Mouse (Mus musculus) pancreas, adult 10 weeks (tissue): ENCODE data around the gene Mov10l1. TPM values are rescaled to one million over a fixed set of nuclear protein-coding genes. Genes with fewer than 3 reads are reported as not detected.

ENCODE experiments used
- polyA plus RNA-seq: library from polyadenylated mRNA; stranded (reverse); fragments of 350-450 nt; fragmentation: Illumina TruSeq; extraction: RNeasy Lipid Tissue Mini Kit (QIAGEN cat#74804); gene quantifications from one replicate; pipeline ENCODE4 v1.2.3, GENCODE M21; 2015; ENCODE audit warnings: low read depth, low replicate concordance; ENCODE audit not compliant: insufficient read depth

The Mov10l1 gene
- polyA plus RNA-seq = not detected

GRCm38 (mm10) chr15:88982534-88983079 lies at the start of gene Mov10l1:
Gene Mov10l1, plus strand, starts transcription at chr15:88982909.

GRCm38 (mm10) chr15:88954368-88955072 lies 28.2 kb upstream of the Mov10l1 start, which contains the start of gene Ttll8:
Gene Ttll8, minus strand, starts transcription at chr15:88954418.

GRCm38 (mm10) chr15:88978281-88979137 lies 4.2 kb upstream of the Mov10l1 start, which contains the start of gene Mlc1:
Gene Mlc1, minus strand, starts transcription at chr15:88979007.

GRCm38 (mm10) chr15:89059161-89059931 lies 76.6 kb downstream of the Mov10l1 start, which contains the start of gene Panx2:
Gene Panx2, plus strand, starts transcription at chr15:89059734.

GRCm38 (mm10) chr15:89074613-89075477 lies 92.1 kb downstream of the Mov10l1 start, which contains the start of gene Trabd:
Gene Trabd, plus strand, starts transcription at chr15:89075124.

GRCm38 (mm10) chr15:89088607-89089247 lies 106.0 kb downstream of the Mov10l1 start, which contains the start of gene Selenoo:
Gene Selenoo, plus strand, starts transcription at chr15:89089084.

Other genes starting within 250 kb of the Mov10l1 start
- 8.1 TPM for gene Brd1, start 248.7 kb upstream of the Mov10l1 start, polyA plus RNA-seq
- gene Zbed4, start 231.2 kb upstream of the Mov10l1 start, polyA plus RNA-seq = 2.3 TPM
- gene Alg12, start 163.6 kb upstream of the Mov10l1 start, polyA plus RNA-seq = 6.6 TPM
- gene Creld2, start 163.3 kb upstream of the Mov10l1 start, polyA plus RNA-seq = 120 TPM
- gene Pim3, start 120.7 kb upstream of the Mov10l1 start, polyA plus RNA-seq = 76.7 TPM
- gene Ttll8, start 28.5 kb upstream of the Mov10l1 start, polyA plus RNA-seq = not detected
- not detected for gene Mlc1, start 3.9 kb upstream of the Mov10l1 start, polyA plus RNA-seq
- 0.24 TPM for gene Panx2, start 76.8 kb downstream of the Mov10l1 start, polyA plus RNA-seq
- 72.7 TPM for gene Trabd, start 92.2 kb downstream of the Mov10l1 start, polyA plus RNA-seq
- 10.0 TPM for gene Selenoo, start 106.2 kb downstream of the Mov10l1 start, polyA plus RNA-seq
- gene Tubgcp6, start 140.2 kb downstream of the Mov10l1 start, polyA plus RNA-seq = 4.2 TPM
- 20.9 TPM for gene Hdac10, start 145.8 kb downstream of the Mov10l1 start, polyA plus RNA-seq
- 13.8 TPM for gene Mapk12, start 157.8 kb downstream of the Mov10l1 start, polyA plus RNA-seq
- 2.7 TPM for gene Mapk11, start 166.7 kb downstream of the Mov10l1 start, polyA plus RNA-seq
- gene Plxnb2, start 197.9 kb downstream of the Mov10l1 start, polyA plus RNA-seq = 43.0 TPM
- 6.1 TPM for gene Dennd6b, start 213.6 kb downstream of the Mov10l1 start, polyA plus RNA-seq
- 9.9 TPM for gene Ppp6r2, start 228.6 kb downstream of the Mov10l1 start, polyA plus RNA-seq